Mouse (Mus musculus) liver, embryonic 13.5 days (tissue): Measurements from ENCODE around the gene Exoc6. TPM values are rescaled to one million over a fixed set of nuclear protein-coding genes. Genes with fewer than 3 reads are reported as not detected.

Source experiments
- ATAC-seq: fragments of 200-750 bp; cut with Nextera tagmentation; 2 replicates; pipeline ENCODE4 v1.8.0; 2017; ENCODE audit warnings: low read depth, mild to moderate bottlenecking, moderate number of reproducible peaks, moderate library complexity
- DNase-seq: peaks from one replicate; pipeline ENCODE4 v3.0.0; 2022
- H3K27ac ChIP-seq: fragments of 300-500 bp; sonication (generic); 2 replicates; pipeline ENCODE4 v1.5.1; 2015; ENCODE audit warnings: moderate library complexity, mild to moderate bottlenecking, inconsistent platforms
- H3K27me3 ChIP-seq: fragments of 300-500 bp; sonication (generic); 2 replicates; pipeline ENCODE4 v1.6.1; 2015; ENCODE audit warnings: mild to moderate bottlenecking, inconsistent platforms
- H3K36me3 ChIP-seq: fragments of 300-500 bp; sonication (generic); 2 replicates; pipeline ENCODE4 v1.6.1; 2015; ENCODE audit warnings: mild to moderate bottlenecking, inconsistent platforms
- H3K4me1 ChIP-seq: fragments of 300-500 bp; sonication (generic); replicated peaks from 2 replicates; pipeline ENCODE4 v1.6.1; 2015; ENCODE audit warnings: inconsistent platforms
- H3K4me2 ChIP-seq: fragments of 300-500 bp; sonication (generic); 2 replicates; pipeline ENCODE4 v1.6.1; 2015; ENCODE audit warnings: inconsistent platforms, mild to moderate bottlenecking, moderate library complexity
- H3K4me3 ChIP-seq: fragments of 300-500 bp; sonication (generic); replicated peaks from 2 replicates; pipeline ENCODE4 v1.5.1; 2015; ENCODE audit warnings: mild to moderate bottlenecking, inconsistent platforms
- H3K9ac ChIP-seq: fragments of 300-500 bp; sonication (generic); 2 replicates; pipeline ENCODE4 v1.6.1; 2015; ENCODE audit warnings: mild to moderate bottlenecking, inconsistent platforms
- H3K9me3 ChIP-seq: fragments of 300-500 bp; sonication (generic); replicated peaks from 2 replicates; pipeline ENCODE4 v1.6.1; 2016; ENCODE audit warnings: inconsistent platforms
- WGBS: fragments of 180-500 bp; shearing (Covaris S2); methylation state at CpG from one replicate; pipeline ENCODE4 v1.1.7; 2015; ENCODE audit not compliant: insufficient replicate concordance; 5-methylcytosine and 5-hydroxymethylcytosine counted together
- polyA plus RNA-seq: library from polyadenylated mRNA; unstranded; fragments of >200 nt; fragmentation: Nextera tagmentation; extraction: Ambion mirVana; gene quantifications from 2 replicates; pipeline ENCODE4 v1.2.1, GENCODE M21; 2015

The Exoc6 gene
- polyA plus RNA-seq, 1 experiment from 2014 or later = 34.3 TPM

GRCm38 (mm10) chr19:37654012-37654411 lies 103.8 kb downstream of the Exoc6 start:
- Histone ChIP-seq H3K27me3 (no peaks in the 10 kb centered on the region), H3K27ac (no peak overlapping the region), H3K9ac (peak overlapping the region; percentile 36; the same call in 1 of the 2 replicates), H3K4me2 (no peak overlapping the region), H3K4me3 (no peak overlapping the region), H3K4me1 (peaks cover 12% of the 10 kb centered on the region), H3K9me3 (no peaks in the 10 kb centered on the region), H3K36me3 (peaks cover 13% of the 10 kb centered on the region)
- ATAC-seq (peak; percentile 73), DNase-seq (no peak)
- WGBS = 25% methylated on average over 5 of the region's 5 CpGs

- no peak overlapping the region for H3K27ac ChIP-seq
- H3K4me3 ChIP-seq = no peak overlapping the region
- H3K4me2 ChIP-seq = no peak overlapping the region
- DNase-seq (no peak), ATAC-seq (no peak)
- H3K4me1 ChIP-seq = peaks cover 12% of the 10 kb centered on the region
- H3K9me3 ChIP-seq = no peaks in the 10 kb centered on the region
- peaks cover 12% of the 10 kb centered on the region for H3K36me3 ChIP-seq
- no peaks in the 10 kb centered on the region for H3K27me3 ChIP-seq
- H3K9ac ChIP-seq = no peak overlapping the region
- 47% methylated on average over 9 of the region's 9 CpGs for WGBS
Measured at GRCm38 (mm10) chr19:37656441-37656840, 106.2 kb downstream of the Exoc6 start.

DNA sequence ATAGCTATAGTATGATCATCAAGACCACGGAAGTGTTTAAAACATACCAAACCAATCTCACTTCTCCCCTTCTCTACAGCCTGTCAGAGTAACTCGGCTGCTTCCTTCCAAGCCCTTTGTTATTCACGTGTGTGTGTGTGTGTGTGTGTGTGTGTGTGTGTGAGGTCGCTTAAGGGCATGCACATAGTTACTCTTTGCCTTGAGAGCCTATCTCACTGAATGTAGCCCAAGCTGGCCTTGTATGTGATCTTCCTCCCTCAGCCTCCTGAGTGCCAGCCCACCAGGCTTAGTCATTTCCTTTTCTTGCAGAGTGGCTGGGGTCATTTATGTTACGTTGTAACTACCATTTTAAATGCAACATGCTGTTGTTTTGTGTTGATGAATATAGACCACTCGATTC lies 115.0 kb downstream of the Exoc6 start:
- Histone ChIP-seq H3K4me1 (peaks cover 33% of the 10 kb centered on the region), H3K36me3 (peaks cover 12% of the 10 kb centered on the region; the same call in 1 of the 2 replicates), H3K27ac (no peak overlapping the region), H3K4me3 (no peak overlapping the region), H3K27me3 (no peaks in the 10 kb centered on the region), H3K4me2 (no peak overlapping the region), H3K9me3 (no peaks in the 10 kb centered on the region), H3K9ac (no peak overlapping the region)
- ATAC-seq = no peak
- 47% methylated on average over 6 of the region's 6 CpGs for WGBS
- DNase-seq = no peak

- H3K27ac ChIP-seq = peak overlapping the region; percentile 80
- ATAC-seq = peak; percentile 98
- peak; percentile 69 for DNase-seq
- H3K4me2 ChIP-seq = peak overlapping the region; percentile 42
- WGBS = 31% methylated on average over 13 of the region's 13 CpGs
- H3K27me3 ChIP-seq = no peaks in the 10 kb centered on the region
- H3K4me3 ChIP-seq = no peak overlapping the region
- no peaks in the 10 kb centered on the region for H3K9me3 ChIP-seq
- H3K36me3 ChIP-seq = peaks cover 7% of the 10 kb centered on the region; the same call in 1 of the 2 replicates
- H3K9ac ChIP-seq = peak overlapping the region; percentile 43
- peaks cover 40% of the 10 kb centered on the region for H3K4me1 ChIP-seq
Measured at GRCm38 (mm10) chr19:37667855-37668594, 117.8 kb downstream of the Exoc6 start.

GRCm38 (mm10) chr19:37668657-37669056 lies 118.4 kb downstream of the Exoc6 start:
- ATAC-seq = no peak
- WGBS = 78% methylated on average over 5 of the region's 5 CpGs
- DNase-seq = no peak
- Histone ChIP-seq H3K36me3 (peaks cover 7% of the 10 kb centered on the region; the same call in 1 of the 2 replicates), H3K4me1 (peaks cover 40% of the 10 kb centered on the region), H3K4me2 (peak overlapping the region; percentile 42), H3K27me3 (no peaks in the 10 kb centered on the region), H3K9me3 (no peaks in the 10 kb centered on the region), H3K4me3 (no peak overlapping the region), H3K27ac (peak overlapping the region; percentile 80), H3K9ac (peak overlapping the region; percentile 43)

DNA sequence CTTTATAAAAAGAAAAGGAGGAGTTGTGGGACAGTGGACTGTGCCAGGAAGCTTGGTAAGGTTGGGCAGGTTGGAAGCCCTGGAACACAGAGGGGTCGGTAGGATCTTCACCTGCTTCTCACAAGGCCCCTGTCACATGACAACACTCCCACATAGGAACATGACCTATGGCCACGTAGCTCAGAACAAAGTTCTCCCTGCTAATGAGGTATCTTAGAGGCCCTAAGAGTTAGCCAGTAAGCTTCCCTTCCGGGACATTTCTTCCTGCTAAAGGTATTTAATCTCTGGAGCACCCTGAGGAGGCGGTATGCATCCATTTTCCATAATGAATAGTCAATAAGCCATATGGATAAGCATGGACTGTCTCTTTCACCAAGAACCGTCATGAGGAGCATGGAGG lies 119.3 kb downstream of the Exoc6 start:
- Histone ChIP-seq H3K4me2 (no peak overlapping the region), H3K9me3 (no peaks in the 10 kb centered on the region), H3K27ac (0 out of 2 replicates have a peak overlapping the region, but pooled peaks have one; percentile 11), H3K36me3 (peaks cover 7% of the 10 kb centered on the region; the same call in 1 of the 2 replicates), H3K4me3 (no peak overlapping the region), H3K9ac (no peak overlapping the region), H3K4me1 (peaks cover 40% of the 10 kb centered on the region), H3K27me3 (no peaks in the 10 kb centered on the region)
- no peak for DNase-seq
- WGBS = 82% methylated on average over 5 of the region's 5 CpGs
- ATAC-seq = no peak

DNA sequence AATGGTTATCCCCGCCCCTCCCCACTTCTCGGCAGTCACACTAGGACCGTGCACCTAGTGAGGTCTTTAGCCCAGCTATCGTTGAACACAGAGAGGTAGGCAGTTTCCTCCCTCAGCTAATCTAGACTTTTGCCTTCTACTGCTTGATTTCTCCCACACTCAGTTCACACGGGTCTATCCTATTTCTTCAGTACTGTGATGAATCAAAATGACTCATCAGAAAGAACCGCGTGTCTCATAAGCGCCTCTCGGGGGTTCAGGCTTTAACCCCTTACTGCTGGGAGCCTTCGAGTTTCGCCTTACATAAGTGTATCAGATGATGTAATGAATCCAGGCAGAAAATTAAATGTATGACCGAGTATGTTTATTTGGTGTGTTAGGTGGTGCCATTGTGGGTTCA lies 123.2 kb downstream of the Exoc6 start:
- no peak overlapping the region for H3K27ac ChIP-seq
- peaks cover 7% of the 10 kb centered on the region; the same call in 1 of the 2 replicates for H3K36me3 ChIP-seq
- peaks cover 26% of the 10 kb centered on the region for H3K4me1 ChIP-seq
- H3K9ac ChIP-seq = no peak overlapping the region
- no peak overlapping the region for H3K4me2 ChIP-seq
- ATAC-seq (0 out of 2 replicates have a peak, but pooled peaks have one; percentile 27), DNase-seq (no peak)
- no peaks in the 10 kb centered on the region for H3K9me3 ChIP-seq
- no peak overlapping the region for H3K4me3 ChIP-seq
- no peaks in the 10 kb centered on the region for H3K27me3 ChIP-seq
- WGBS = 38% methylated on average over 12 of the region's 12 CpGs

DNA sequence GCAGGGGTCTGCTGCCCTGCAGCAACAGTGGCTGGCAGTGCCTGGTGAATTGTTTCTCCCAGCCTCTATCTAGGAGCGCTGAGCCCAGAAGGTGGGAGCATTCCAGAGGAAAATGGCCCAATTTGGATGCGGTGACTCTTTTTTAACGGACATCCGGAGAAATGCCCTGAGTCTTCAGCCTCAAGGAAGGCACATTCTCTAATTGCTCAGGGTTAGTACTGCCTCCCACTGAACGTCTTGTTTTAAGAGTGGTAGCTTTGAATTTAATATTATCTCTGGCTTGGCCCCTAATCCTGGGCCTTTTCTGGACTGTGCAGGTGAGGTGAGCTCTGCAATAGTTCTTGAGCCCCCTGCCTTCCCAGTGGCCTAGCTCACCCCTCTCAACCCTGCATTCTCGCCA lies 135.1 kb downstream of the Exoc6 start, which contains the start of gene Cyp26c1:
TSS of gene Cyp26c1 (plus strand) at position 301 of the 400 bp plus-strand sequence.
- Histone ChIP-seq H3K4me2 (no peak within 1 kb of the TSS), H3K4me3 (no peak within 1 kb of the TSS), H3K36me3 (peaks cover 23% of the 10 kb centered on the region), H3K27me3 (peaks cover 52% of the 10 kb centered on the region), H3K27ac (no peak within 1 kb of the TSS), H3K9me3 (no peaks in the 10 kb centered on the region), H3K4me1 (no peaks in the 10 kb centered on the region), H3K9ac (no peak within 1 kb of the TSS)
- ATAC-seq (no peak), DNase-seq (no peak)
- WGBS = 67% methylated on average over 6 of the region's 6 CpGs

GRCm38 (mm10) chr19:37686347-37686746 lies 136.1 kb downstream of the Exoc6 start:
- DNase-seq (no peak), ATAC-seq (no peak)
- no peak overlapping the region for H3K4me3 ChIP-seq
- H3K4me1 ChIP-seq = peaks cover 3% of the 10 kb centered on the region; the same call in 1 of the 2 replicates
- peaks cover 63% of the 10 kb centered on the region for H3K27me3 ChIP-seq
- no peak overlapping the region for H3K9ac ChIP-seq
- H3K9me3 ChIP-seq = no peaks in the 10 kb centered on the region
- WGBS = 55% methylated on average over 23 of the region's 23 CpGs
- H3K27ac ChIP-seq = no peak overlapping the region
- peaks cover 23% of the 10 kb centered on the region for H3K36me3 ChIP-seq
- no peak overlapping the region for H3K4me2 ChIP-seq

DNA sequence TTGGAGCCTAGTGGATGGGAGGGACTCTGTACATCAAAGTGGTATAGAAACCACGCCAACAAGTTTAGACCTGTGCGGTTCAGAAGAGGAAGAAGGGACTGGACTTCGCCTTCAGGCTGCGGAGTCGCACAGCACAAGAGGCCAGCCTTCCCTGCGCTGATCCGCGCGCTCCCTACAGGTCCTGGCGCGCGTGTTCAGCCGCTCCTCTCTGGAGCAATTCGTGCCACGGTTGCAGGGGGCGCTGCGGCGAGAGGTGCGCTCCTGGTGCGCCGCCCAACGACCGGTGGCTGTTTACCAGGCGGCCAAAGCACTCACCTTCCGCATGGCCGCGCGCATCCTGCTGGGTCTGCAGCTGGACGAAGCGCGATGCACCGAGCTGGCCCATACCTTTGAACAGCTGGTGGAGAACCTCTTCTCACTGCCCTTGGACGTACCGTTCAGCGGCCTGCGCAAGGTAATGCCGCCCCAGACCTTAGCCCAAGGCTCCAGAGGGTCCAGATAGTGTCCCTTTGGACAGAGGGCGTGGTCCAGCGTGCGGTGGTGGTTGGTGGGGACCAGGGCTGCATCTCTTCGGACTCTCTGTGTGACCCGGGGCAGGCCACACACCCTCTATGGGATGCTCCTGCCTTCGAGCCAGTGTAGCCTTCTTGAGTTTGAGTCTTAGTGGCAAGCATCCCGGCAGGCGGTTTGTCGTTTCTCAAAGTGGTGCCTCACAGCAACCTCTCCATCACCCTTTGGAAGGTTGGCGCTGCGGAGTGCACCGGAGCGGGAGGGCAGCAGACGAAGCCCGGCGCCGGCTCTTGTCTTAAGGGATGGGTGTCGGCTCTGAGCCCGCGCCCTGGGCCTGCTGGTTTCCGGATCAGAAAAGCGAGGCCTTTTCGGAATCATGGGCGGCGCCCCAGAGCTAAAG lies 137.0 kb downstream of the Exoc6 start:
- WGBS = 34% methylated on average over 62 of the region's 62 CpGs
- Histone ChIP-seq H3K9ac (no peak overlapping the region), H3K4me3 (no peak overlapping the region), H3K27me3 (peaks cover 72% of the 10 kb centered on the region), H3K36me3 (peaks cover 23% of the 10 kb centered on the region), H3K27ac (no peak overlapping the region), H3K9me3 (no peaks in the 10 kb centered on the region), H3K4me1 (peaks cover 3% of the 10 kb centered on the region; the same call in 1 of the 2 replicates), H3K4me2 (no peak overlapping the region)
- 0 out of 2 replicates have a peak, but pooled peaks have one; percentile 23 for ATAC-seq
- DNase-seq = no peak

DNA sequence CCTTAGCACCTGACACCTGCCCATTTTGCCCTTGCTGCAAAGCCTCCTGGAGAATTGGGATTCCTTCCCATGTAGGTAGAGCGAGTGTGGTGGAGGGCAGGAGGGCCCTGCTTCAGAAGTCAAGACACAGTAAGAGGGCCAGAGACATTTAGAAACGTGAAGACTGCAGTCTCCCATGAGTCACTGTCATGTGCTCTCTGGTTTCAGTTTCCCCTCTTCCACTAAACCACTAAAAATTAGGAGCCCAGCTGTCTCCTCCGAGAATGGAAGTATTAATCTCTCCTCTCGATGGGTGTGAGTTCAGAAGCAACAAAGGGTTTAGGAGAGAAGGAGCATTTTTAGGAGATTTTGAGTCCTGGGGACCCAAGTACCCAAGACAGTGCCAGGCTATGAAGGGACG lies 139.3 kb downstream of the Exoc6 start:
- no peak for ATAC-seq
- no peak overlapping the region for H3K27ac ChIP-seq
- no peak overlapping the region for H3K9ac ChIP-seq
- H3K4me1 ChIP-seq = peaks cover 3% of the 10 kb centered on the region; the same call in 1 of the 2 replicates
- no peak for DNase-seq
- H3K4me2 ChIP-seq = no peak overlapping the region
- peaks cover 14% of the 10 kb centered on the region for H3K36me3 ChIP-seq
- H3K27me3 ChIP-seq = peaks cover 94% of the 10 kb centered on the region
- 56% methylated on average over 5 of the region's 5 CpGs for WGBS
- H3K9me3 ChIP-seq = no peaks in the 10 kb centered on the region
- H3K4me3 ChIP-seq = no peak overlapping the region
